Mouse (Mus musculus) lung, adult 2 months (tissue): ENCODE measurements around the gene Gse1.

Source experiments
- CTCF ChIP-seq: fragments of 200-500 bp; IDR thresholded peaks from 2 replicates; pipeline ENCODE4 v1.5.1; 2011; ENCODE audit warnings: mild to moderate bottlenecking, low read length, control low read depth; ENCODE audit not compliant: insufficient read depth
- POLR2A ChIP-seq: fragments of 200-500 bp; IDR thresholded peaks from 2 replicates; pipeline ENCODE4 v1.6.1; 2011; ENCODE audit warnings: low read depth, mild to moderate bottlenecking, control low read depth, low read length, borderline replicate concordance; ENCODE audit errors: extremely low read depth

DNA sequence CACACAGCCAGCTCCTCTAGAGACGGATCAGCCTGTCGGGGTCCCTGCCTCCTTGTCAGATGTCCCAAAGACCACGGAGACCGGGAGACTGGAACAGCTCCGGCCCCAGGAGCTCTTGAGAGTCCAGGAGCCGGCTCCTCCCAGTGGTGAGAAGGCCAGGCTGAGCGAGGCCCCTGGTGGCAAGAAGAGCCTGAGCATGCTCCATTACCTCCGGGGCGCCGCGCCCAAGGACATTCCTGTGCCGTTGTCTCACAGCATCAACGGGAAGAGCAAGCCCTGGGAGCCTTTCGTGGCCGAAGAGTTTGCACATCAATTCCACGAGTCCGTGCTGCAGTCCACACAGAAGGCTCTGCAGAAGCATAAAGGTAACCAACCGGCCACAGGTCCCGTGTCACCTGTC, 346.7 kb downstream of the Gse1 start:
- TF ChIP-seq CTCF: no peak
- no peak for TF ChIP-seq POLR2A
